Mouse (Mus musculus) liver (tissue): Measurements from ENCODE around the gene Naglu.
A peak's percentile ranks its signal among the peaks of the same experiment; 100 is the strongest.
"Not testable (repeated sequence)": the region's sequence is repeated elsewhere in the genome, so short reads cannot be mapped to it uniquely, and the experiment has no call there.

ENCODE experiments used
- DNase-seq: peaks from one replicate; pipeline ENCODE4 v3.0.0-alpha.2; 2020; ENCODE audit warnings: mixed read lengths

Naglu gene

DNA sequence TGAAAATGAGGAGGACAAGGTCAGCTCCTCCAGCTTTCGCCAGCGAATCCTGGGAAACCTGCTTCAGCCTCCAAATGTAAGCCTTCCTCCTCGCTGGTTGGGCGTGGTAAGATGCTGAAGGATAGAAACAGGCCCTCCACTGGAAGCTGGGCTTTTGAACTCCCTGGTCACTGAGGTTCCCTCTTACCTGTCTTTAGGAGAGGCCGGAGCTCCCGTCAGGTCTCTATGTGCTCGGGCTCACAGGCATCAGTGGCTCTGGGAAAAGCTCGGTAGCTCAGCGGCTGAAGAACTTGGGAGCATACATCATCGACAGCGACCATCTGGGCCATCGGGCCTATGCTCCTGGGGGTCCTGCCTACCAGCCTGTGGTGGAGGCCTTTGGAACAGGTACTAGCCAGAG, 15.0 kb downstream of the Naglu start:
- no peak for DNase-seq

DNA sequence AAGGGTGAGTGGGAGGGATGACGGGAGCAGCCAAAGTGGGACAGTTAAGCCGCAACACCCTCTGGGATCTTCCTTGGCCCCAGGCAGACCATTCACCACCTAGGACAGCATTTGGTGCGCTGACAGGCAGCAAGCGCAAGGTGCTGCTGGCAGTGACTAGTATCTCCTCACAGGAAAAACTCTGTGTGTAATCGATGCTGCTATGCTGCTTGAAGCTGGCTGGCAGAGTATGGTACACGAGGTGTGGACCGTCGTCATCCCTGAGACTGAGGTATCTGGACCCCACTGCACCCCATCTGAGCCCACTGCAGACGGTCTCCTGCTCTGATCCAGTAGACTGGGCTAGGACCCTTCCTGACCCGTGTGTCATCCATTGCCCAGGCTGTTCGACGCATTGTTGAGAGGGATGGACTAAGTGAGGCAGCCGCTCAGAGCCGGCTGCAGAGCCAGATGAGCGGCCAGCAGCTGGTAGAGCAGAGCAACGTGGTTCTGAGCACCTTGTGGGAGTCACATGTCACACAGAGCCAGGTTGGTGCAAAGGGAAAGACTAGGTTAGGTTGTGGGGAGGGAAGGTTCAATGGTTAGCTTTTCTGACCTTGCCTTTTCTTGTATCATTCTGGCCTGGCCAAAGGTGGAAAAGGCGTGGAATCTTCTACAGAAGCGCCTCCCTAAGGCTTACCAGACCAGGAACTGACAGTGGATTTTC, 16.0 kb downstream of the Naglu start:
- DNase-seq = no peak

DNA sequence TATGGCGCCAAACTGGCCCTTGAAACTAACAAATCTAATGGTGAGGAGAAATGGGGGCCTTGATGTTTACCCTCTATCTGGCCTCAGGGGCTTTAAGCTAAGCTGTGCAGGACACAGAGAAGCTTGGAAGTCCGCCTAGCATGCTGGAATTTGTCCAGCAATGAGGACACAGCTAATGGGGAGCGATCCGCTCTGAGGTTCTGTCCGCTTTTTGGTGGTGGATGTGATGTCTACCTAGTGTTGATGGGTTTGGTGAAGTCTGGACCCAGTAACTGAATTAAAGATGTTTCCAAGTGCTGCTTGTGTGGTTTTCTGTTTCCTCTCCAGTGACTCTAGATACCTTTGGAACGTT, 16.5 kb downstream of the Naglu start:
- DNase-seq = no peak

DNA sequence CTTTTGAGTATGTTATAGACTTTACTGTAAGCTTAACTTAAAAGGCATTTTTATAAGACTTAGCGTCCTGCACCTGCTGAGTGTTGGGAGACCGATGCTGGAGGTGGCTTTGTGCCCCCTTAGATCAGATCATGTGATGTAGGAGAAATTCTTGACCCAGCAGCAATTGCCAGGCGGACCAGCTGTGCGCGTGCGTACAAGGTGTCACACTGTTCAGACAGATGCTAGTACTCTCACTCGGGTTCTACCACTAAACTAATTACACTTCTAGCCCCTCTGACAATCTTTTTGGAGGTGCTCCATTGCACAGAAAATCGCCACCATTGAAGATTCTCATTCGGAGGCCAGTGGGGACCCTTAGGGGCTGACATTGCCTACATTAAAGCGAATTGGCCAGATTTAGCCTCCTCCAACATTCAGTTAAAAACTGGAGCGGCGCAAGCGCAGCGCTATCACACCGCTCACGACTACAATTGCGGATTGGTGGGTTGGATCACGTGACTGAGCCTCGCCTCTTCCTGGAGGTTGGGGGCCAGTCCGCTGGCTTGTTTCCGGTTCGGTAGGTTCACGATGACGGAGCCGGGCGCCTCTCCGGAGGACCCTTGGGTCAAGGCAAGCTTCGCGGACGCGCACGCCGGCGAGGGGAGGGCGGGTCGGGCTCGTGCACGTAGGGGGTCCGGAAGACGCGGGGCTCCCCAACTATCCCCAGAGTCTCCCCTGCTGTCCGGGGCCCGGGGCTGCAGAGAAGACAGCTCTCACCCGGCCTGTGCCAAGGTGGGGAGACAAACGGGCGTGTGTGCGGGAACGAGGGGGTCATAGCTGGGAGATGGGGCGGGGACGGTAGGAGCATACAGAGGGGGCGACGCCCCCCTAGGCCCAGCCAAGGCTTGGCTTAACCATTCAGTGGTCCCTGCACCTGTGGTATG, 17.2 kb downstream of the Naglu start, which contains the start of gene Mlx:
TSS of gene Mlx (plus strand) at position 522 of the 926 bp plus-strand sequence.
- peak; percentile 90 for DNase-seq

DNA sequence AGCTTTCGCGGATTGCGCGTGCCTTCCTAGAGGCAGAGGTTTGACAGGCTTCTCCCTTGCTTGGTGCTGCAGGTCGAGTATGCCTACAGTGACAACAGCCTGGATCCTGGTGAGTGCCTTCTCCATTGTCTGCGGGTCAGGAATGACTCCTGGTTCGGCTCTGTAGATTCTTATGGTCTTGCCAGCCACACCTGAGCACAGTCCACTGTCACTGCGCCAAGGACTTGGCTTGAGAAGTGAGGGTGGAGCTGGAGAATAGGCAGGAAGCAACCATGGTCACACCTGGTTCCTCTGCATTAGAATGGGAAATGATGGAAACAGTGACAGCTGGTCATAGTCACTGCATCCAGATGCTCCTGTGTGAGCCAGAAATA, 17.9 kb downstream of the Naglu start:
- DNase-seq = no peak

DNA sequence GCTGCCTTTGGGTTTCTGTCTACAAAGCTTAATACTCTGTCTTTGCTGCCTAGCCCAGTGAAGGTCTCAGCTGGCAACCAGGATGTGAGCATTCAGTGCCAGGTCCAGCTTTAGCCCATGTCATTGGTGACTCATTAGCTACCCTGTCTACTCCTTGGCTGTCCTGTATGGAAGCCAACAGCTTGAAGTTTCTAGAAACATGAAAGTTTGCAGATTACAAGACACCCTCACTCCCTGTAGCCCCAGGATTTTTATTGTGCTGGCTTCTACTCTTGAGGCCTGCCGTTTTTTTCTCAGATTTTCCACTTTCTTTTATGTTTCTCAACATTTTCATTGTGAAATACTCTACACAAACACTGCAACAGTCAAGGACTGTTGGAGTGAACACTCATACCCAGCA, 20.1 kb downstream of the Naglu start:
- no peak for DNase-seq

DNA sequence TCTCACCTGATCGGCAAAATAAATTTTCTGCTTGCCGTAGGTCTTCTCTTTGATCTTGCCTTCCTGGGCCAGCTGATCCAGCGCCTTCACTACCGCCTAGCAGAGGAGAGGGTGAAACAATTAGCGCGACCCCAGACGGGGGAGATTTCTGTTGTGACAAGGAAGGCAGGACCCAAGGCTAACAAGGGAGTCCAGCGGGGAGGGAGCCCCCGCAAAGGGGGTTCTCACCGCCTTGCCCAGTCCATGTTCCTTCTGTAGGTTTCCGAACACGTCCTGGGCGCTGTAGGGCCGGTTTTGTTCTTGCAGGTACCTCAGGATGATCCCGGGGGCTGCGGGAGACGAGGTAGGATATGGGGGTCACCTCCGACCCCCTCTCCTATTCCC, 25.1 kb downstream of the Naglu start:
- no peak for DNase-seq

DNA sequence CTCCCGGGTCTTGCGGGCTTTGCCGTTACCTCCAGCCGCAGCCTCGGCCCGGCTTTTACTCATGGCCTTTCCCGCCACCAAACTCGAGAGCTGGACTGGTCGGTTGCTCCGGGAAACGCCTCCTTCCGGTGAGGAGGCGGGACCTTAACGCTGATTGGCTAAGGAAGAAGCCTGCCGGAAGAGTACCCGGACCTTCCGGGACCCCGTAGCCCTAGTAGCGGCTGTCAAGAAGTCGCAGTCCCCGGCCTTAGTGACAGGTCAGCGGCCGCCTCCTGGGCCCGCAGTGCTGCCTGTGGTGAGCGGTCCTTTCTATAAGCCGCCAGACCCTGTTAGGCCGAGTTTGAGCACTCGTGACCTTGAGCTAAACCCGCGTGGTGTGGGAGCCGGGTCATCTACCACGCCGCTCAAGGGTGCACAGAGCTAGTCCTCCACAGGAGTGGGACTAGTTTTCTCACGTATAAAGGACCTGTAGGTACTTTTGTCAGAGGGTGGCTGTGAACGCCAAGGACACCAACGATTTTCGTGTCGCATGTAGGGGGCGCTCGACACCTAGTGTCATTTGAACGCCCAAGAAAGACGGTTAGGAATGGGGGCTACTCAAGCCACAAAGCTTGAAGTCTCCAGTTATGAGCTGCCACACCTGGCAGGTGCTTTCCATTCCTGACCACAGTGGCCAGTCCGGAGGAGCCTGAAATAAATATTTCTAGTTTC, 25.7 kb downstream of the Naglu start, which contains the start of gene Psmc3ip:
TSS of gene Psmc3ip (minus strand) at position 123 of the 711 bp plus-strand sequence.
- peak; percentile 94 for DNase-seq

DNA sequence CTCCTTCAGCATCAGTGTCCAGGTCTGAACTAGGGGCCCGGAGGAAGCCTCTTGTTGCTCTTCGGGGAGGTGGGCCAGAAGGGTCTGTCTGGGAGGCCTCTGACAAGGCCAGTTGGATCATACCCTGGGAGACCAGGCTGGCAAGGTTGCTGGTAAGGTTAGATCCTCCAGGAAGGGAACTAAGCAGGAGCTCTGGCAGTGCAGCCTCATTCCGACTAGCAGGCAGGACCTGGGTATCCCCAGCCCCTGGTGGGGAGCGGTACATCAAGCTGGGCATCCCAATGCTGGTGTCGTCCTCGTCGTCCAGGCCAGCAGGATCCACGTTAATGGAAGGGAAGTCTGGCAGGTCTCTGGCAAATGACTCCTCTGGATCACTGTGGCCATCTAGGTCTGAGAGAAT, 28.4 kb downstream of the Naglu start:
- DNase-seq = no peak

DNA sequence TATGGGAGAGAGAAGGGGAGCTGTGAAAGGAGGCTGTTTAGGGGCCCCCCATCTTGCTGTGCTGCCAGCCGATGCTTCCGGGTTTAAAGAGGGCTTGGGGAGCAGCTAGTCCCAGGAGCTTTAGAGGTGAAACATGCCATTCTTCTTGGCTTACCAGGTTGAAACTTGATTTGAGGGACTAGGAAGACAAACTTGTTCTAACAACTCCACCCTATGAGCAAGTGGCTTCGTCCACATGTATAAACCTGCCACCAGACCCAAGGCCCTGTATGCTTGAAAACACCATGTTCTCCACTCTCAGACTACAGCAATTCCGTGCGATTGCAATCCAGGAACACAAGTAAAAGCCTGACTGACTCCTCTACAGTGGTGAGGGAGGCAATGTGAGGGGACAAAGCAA, 33.2 kb downstream of the Naglu start:
- no peak for DNase-seq

DNA sequence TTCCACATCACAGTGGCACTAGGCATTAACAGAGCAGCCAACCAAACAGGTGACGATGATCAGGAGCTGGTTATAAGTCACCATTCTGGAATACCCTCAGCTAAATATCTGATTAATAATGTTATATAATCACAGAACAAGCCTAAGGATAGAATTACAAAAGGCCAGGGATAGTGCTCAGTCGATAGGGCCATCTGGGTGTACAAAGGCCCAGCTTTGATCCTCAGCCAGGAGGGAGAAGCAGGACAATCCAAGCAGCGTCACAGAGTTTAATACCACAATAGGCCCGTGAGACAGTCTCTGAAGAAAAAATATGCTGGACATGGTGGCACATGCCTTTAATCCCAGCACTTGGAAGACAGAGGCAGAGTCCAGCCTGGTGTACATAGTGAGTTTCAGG, 39.5 kb downstream of the Naglu start:
- no peak for DNase-seq

DNA sequence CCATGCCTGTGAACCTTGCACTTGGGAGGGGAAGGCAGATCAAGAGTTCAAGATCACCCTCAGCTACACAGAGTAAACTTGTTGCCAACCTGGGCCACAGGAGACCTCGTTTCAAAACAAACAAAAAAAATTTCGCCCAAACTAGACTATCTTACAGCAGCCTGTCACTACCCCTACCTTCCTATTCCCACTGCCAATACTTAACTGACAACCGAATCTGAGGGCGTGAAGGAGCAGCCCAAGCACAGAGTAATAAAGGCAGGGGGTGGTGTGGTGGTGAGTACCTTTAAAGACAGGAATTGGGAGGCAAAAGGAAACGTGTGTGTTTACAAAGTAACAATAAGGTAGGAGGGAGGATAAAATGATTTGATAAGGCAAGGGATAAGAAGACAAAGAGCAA, 40.9 kb downstream of the Naglu start:
- DNase-seq = no peak

DNA sequence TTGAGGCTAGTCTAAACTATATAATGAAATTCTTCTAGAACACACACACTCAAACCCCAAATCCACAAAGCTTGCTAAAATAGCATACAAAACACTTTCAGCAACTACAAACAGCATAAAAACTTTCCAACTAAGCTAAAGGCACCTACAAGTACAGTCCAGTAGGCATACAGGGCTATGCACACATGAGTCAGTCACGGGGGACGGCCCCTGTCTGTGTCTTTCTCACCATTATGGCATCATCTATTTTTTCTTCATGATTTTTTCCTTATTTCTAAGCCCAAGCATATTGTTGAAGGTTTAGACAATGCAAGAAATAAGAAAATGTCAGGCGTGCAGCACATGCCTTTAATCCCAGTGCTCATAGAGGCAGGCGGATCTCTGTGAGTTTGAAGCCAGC, 41.4 kb downstream of the Naglu start:
- no peak for DNase-seq

DNA sequence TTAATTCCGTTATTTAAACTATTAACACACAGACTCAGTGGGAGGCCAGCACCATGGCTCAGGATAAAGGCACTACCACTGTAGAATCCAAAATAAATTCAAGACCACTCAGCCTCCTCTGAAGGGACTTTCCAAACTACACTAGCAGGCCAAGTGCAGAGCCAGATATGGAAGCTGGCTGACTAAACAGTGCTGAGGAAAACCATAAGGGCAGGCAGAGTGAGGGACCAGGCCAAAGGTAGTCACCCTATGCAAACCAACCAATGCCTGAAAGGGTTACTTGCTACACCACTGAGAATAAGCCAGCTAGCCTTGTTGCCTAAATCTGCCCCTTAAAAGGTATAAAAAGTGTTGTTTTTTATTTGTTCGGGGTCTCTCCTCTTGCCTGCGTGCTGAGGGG, 42.4 kb downstream of the Naglu start:
- DNase-seq = no peak

DNA sequence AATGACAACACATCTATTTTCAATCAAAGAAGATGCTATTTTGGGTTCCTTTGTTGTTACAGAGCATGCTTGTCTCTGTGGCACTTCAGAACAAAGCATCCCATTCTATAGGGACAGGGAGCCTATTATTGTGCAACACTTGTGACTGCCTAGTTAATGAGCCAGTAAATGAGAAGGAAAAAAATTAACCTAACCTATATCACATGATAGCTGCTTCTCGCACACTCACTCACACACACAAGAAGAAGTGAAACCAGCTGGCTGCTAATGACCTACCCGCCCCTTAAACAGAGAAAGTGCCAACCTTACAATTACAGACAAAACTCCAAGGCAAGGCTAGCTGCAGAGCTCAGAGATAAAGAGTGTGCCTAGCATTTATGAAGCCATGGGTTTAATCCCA, 45.8 kb downstream of the Naglu start:
- DNase-seq = no peak

DNA sequence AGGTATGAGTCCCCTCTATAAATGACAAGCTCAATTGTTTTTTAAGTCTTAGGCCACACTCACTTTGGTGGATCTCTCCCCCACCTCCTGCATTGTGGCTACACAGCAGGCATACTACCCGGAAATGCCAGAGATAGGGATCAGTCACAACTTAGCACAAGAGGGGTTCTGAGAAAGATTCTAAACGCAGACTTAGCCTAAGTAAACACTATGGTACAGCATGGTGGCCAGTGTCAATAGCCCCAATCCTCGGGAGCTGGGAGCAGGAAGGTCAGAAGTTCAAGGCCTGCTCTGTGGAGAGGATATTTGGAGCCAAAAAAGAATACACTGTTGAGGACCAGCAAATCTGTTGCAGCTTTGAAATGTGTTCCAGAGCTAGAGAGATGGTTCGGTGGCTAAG, 48.3 kb downstream of the Naglu start:
- no peak for DNase-seq

DNA sequence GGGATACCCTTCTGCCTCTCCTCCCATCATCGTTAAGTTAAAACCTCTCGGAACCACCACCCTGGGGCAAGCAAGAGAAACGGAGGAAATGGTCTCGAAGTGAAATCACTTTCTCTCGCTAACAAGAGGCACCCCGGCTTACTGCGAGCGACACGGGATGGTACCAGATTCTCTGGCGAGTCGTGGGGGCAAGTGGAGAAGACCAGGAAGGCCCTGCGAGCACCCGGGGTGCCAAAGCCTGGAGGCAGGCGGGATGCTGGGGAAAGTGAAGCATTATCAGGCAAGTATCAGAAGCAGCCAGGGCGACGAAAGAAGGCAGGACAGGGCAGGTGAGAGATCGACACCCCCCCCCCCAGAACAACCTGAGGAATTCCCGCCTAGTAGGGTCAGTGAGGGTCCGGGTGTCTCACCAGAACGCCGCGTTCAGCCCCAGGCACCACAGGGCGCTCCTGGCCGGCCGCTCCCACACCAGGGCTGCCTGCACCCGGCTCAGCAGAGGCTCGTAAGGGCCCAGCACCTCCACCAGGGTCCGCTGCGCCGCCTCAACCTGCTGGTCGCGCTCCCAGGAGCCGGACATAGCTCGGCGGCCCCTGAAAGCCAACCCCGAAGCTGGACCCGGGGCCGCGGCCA, 49.4 kb downstream of the Naglu start:
- DNase-seq = peak; percentile 58

DNA sequence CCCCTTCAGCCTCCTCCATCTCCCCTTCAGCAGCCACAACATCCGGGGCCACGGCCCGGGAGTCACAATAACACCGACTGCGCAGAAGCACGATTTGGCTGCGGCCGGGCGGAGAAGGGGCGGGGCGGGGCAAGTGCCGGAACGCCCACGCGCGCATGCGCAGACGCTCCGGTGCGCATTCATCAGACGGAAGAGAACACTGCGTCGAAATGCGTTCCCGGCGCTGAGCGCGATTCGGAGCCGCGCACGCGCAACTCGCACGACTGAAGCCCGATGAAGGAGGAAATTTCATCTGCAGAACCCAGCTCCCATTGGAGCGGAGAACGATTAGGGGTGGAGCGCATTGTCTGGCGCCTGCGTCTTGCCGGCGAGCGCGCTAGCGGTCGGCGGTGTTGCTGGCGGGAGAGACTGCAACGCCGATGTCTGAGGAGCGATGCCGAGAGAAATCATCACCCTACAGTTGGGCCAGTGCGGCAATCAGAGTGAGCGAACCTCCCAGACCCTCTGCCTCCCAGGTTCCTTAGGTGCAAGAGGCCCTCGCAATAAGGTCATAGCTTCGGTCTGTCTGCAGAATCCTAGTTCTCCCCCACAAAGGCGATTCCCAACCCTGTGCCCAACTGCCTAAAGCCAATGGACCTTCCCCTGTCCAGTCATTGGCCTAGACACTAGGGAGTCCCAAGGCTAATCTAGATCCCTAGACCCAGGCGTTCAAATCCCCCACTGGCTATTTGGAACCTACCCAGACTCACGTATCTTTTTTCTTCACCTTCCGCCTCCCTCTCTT, 50.1 kb downstream of the Naglu start, which contains the start of the genes Retreg3 and Tubg1:
TSS of gene Retreg3 (minus strand) at position 133 of the 784 bp plus-strand sequence.
TSS of gene Tubg1 (plus strand) at position 178 of the 784 bp plus-strand sequence.
- peak; percentile 99 for DNase-seq

DNA sequence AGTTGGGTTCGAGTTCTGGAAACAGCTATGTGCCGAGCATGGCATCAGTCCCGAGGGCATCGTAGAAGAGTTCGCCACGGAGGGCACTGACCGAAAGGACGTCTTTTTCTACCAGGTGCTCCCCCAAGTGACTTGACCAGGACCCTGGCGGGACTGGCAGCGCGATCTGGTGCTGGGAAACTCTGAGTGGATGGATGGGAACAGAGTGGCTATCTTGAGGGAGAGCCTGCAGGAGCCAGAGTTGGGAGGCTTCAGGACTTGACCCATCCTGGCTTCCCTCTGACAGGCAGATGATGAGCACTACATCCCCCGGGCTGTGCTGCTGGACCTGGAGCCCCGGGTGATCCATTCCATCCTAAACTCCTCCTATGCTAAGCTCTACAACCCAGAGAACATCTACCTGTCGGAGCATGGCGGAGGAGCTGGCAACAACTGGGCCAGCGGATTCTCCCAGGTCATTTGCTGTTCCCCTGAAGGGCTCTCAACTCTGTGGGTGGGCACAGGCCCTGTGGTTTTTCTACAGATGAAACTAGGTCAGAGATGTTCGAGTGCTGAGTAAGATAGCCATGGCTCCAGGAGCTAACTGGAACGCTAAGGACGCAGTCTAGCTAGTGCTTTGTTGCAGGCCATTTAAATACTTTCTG, 50.9 kb downstream of the Naglu start:
- no peak for DNase-seq

DNA sequence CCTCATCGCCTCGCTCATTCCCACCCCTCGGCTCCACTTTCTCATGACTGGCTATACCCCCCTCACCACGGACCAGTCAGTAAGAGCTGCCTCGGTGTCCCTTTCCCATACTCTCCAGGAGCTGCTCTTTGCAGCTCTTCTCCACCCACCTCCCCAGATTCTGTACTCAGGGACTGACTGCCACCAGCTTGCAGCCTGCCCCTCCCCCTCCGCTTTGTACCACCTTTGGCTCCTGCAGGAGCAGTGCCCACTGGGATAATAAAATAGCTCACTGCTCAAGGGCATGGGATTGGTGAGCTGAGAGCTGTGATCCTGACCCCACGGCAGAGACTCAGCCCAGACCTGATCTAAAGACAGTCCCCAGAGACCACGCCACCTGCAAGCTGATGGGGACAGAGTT, 54.7 kb downstream of the Naglu start:
- not testable (repeated sequence) for DNase-seq

DNA sequence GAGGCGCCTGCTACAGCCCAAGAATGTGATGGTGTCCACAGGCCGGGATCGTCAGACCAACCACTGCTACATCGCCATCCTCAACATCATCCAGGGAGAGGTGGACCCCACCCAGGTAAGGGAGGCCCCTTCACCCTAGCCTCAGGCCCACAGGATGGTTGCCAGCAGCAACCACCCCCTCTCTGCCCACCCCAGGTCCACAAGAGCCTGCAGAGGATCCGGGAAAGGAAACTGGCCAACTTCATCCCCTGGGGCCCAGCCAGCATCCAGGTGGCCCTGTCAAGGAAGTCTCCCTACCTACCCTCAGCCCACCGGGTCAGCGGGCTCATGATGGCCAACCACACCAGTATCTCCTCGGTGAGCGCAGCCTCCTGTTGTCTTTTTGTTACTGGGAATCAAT, 55.2 kb downstream of the Naglu start:
- not testable (repeated sequence) for DNase-seq

DNA sequence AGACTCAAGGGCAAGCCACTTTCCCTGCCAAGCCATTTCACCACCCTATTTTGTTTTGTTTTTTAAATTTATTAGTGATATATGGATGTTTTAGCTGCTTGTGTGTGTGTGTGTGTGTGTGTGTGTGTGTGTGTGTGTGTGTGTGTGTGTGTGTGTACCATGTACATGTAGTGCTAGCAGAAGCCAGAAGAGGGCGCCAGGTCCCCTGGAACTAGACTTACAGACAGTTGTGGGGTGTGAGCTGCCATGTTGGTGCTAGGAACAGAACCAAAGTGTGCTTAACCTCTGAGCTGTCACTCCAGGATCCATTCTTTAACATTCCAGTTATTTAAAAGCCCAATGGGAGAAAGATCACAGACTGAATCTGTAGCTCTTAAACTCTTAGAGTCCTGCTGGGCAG, 57.3 kb downstream of the Naglu start:
- DNase-seq = no peak
